Mouse (Mus musculus): Measurements from ENCODE around the gene Wfdc2. TPM values are rescaled to one million over a fixed set of nuclear protein-coding genes. Genes with fewer than 3 reads are reported as not detected.

Gene Wfdc2
- polyA plus RNA-seq, 1 experiment from 2014 or later, result 31.2 TPM

DNA sequence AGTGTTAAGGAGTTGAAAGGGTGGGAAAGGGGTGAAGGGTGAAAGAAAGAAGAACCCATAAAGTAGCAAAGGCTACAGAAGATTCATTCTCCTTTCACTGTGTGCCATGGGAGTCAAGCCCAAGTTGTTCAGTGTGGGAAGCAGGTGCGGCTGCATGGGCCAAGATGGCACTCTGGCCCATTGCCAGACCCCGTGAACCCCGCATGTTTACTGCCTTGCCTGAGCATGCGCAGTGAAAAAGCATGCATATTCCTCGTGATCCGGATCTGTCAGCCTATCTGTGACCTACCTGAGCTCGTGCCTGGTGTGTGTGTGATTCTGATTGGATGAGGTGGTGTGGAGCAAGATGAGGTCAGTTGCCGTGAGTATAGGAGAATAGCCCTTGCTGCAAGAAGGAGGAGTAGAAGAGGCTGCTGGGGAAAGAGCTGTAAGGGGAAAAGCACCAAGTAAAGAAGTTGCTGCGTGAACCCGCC lies 38.9 kb upstream of the Wfdc2 start:
- no peak overlapping the region for H3K4me3 ChIP-seq
- H3K36me3 ChIP-seq, result no peaks in the 10 kb centered on the region
- H3K4me2 ChIP-seq, result no peak overlapping the region
- no peak overlapping the region for H3K9ac ChIP-seq
- no peak overlapping the region for H3K27ac ChIP-seq
- H3K27me3 ChIP-seq, result no peaks in the 10 kb centered on the region
- H3K9me3 ChIP-seq, result no peaks in the 10 kb centered on the region
- H3K4me1 ChIP-seq, result peaks cover 22% of the 10 kb centered on the region
- no peak for ATAC-seq (ENCODE audit: insufficient number of reproducible peaks, low FRiP score, low TSS enrichment, low read depth)
- 76% methylated on average over 10 of the region's 10 CpGs for WGBS

DNA sequence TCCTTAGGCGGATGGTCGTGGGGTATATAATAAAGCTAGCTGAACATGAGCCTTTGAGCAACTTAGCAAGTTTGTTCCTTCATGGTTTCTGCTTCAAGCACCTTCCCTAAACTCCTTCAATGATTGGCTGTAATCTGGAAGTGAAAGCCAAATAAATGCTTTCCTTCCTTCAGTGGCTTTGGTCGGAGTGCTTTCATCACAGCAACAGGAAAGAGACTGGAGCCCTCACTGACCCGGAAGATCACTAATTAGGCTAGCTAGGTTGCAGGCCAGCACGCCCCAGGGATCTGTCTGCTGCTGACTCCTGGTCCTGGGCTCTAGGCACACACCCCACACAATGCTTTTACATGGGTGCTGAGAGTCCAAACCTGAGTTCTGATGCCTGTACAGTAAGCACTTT lies 33.7 kb upstream of the Wfdc2 start:
- H3K36me3 ChIP-seq, result no peaks in the 10 kb centered on the region
- no peak overlapping the region for H3K27ac ChIP-seq
- H3K4me1 ChIP-seq, result no peaks in the 10 kb centered on the region; the same call in 1 of the 2 replicates
- no peak for ATAC-seq (ENCODE audit: insufficient number of reproducible peaks, low FRiP score, low TSS enrichment, low read depth)
- no peak overlapping the region for H3K4me2 ChIP-seq
- no peak overlapping the region for H3K4me3 ChIP-seq
- H3K9me3 ChIP-seq, result no peaks in the 10 kb centered on the region
- no peaks in the 10 kb centered on the region for H3K27me3 ChIP-seq
- WGBS, result 60% methylated on average over 5 of the region's 5 CpGs
- H3K9ac ChIP-seq, result no peak overlapping the region

DNA sequence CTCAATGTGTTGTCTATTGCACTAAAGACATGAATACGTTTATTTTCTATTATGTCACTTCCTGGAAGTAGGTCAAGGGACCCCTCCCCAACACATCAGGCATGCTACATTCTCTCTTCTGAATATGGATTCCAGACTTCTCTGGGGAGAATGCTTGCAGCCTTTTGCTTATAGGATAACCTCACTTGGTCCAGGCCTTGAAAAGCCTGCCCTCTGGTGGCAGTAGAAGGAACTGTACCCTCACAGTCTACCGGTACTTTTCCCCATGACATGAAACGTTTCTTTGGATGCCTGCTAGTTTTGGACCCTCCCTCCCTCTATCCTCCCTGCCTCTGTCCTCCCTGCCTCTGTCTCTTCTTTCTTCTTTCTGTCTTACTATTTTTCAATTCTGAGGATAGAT lies 31.0 kb upstream of the Wfdc2 start:
- no peak overlapping the region for H3K9ac ChIP-seq
- H3K9me3 ChIP-seq, result no peaks in the 10 kb centered on the region
- no peaks in the 10 kb centered on the region for H3K36me3 ChIP-seq
- 0 out of 2 replicates have a peak, but pooled peaks have one; percentile 30 for ATAC-seq (ENCODE audit: insufficient number of reproducible peaks, low FRiP score, low TSS enrichment, low read depth)
- no peak overlapping the region for H3K4me3 ChIP-seq
- no peaks in the 10 kb centered on the region; the same call in 1 of the 2 replicates for H3K4me1 ChIP-seq
- WGBS, result 4% methylated on average over 3 of the region's 3 CpGs
- no peak overlapping the region for H3K4me2 ChIP-seq
- H3K27me3 ChIP-seq, result no peaks in the 10 kb centered on the region
- H3K27ac ChIP-seq, result 0 out of 2 replicates have a peak overlapping the region, but pooled peaks have one; percentile 18

DNA sequence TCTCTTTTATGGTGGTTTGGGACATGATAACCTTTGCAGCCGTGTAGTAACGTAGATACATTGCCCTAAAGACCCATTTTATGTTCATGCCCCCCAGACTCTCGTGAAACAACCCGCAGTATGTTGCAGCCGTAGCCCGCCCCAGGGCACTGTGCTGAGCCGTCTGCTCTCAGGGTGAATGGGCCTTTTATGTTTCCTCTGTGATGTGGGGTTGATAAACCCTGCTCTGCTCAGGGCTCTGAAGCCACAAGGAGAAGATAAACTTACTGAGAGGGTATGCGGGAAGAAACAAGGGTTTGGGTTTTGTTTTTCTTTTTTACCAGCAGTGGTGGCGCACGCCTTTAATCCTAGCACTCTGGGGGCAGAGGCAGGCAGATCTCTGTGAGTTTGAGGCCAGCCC lies 27.9 kb upstream of the Wfdc2 start:
- no peak overlapping the region for H3K9ac ChIP-seq
- no peak overlapping the region for H3K4me3 ChIP-seq
- no peak overlapping the region for H3K27ac ChIP-seq
- H3K27me3 ChIP-seq, result no peaks in the 10 kb centered on the region
- WGBS, result 53% methylated on average over 10 of the region's 10 CpGs
- no peak overlapping the region for H3K4me2 ChIP-seq
- ATAC-seq (ENCODE audit: insufficient number of reproducible peaks, low FRiP score, low TSS enrichment, low read depth), result no peak
- no peaks in the 10 kb centered on the region for H3K9me3 ChIP-seq
- H3K4me1 ChIP-seq, result no peaks in the 10 kb centered on the region; the same call in 1 of the 2 replicates
- H3K36me3 ChIP-seq, result no peaks in the 10 kb centered on the region

DNA sequence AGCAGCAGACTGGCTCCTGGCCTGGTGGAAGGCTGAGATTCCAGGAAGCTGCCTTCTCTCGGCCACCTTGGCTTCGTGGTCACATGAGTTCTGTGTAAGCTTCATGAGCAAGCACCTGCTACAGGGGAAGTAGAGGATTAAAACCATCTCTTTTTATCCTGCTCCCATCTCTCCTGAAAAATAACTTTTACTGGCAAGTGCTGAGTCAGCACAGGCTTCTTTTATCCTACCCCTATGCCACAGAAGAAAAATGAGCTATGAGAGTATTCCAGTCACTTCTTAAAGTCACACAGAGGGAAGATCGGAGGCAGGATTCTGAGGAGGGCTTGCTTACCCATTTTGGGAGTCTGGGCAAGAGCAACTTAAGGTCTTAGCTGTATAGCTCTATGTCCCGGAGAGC lies 25.2 kb upstream of the Wfdc2 start:
- 70% methylated on average over 4 of the region's 4 CpGs for WGBS
- no peaks in the 10 kb centered on the region for H3K36me3 ChIP-seq
- H3K9ac ChIP-seq, result no peak overlapping the region

DNA sequence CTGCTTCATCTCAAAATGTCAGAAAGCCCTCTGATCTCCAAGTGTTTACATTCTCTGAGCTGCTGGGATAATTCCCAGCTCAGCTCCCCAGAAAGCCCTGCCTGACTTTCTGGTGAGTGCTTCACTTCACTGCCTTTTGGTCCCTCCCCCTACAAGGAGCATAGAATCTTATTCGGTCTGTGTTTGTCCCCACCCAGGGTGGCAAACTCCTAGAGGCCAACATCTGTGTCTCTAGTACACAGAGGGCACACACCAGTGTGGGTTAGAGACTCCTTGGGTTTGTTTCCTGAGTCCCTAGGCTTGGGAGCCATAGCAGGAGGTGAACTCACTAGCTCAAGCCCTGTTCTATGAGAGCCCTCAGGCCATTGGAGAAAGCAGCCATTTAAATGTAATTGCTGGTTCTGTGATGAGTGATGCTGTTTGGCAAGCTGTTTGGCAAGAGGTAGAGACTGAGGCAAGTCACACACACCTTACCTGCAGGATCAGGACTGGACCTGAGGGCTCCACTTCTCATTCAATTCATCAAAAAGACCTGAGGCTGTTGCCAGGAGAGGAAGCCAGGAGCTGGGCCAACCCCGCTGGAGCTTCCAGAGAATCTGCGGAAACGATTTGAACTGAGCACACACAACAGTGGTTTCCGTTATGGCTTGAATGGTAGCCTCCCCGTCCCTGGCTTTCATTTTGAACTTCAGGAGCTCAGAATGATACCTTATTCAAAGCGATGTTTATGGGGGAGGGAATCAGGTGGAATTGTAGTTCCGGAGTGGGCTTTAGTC lies 21.4 kb upstream of the Wfdc2 start:
- 0 out of 2 replicates have a peak, but pooled peaks have one; percentile 42 for ATAC-seq (ENCODE audit: insufficient number of reproducible peaks, low FRiP score, low TSS enrichment, low read depth)
- H3K27me3 ChIP-seq, result no peaks in the 10 kb centered on the region
- H3K4me3 ChIP-seq, result no peak overlapping the region
- H3K36me3 ChIP-seq, result no peaks in the 10 kb centered on the region
- no peak overlapping the region for H3K4me2 ChIP-seq
- no peak overlapping the region for H3K27ac ChIP-seq
- H3K9ac ChIP-seq, result no peak overlapping the region
- H3K9me3 ChIP-seq, result no peaks in the 10 kb centered on the region
- WGBS, result 27% methylated on average over 8 of the region's 8 CpGs
- H3K4me1 ChIP-seq, result peaks cover 3% of the 10 kb centered on the region; the same call in 1 of the 2 replicates

More for the DNA sequence above, 25.2 kb upstream of the Wfdc2 start:
- no peak overlapping the region for H3K4me2 ChIP-seq
- no peak overlapping the region for H3K4me3 ChIP-seq
- no peak for ATAC-seq (ENCODE audit: insufficient number of reproducible peaks, low FRiP score, low TSS enrichment, low read depth)
- H3K9me3 ChIP-seq, result no peaks in the 10 kb centered on the region
- H3K27me3 ChIP-seq, result no peaks in the 10 kb centered on the region
- no peak overlapping the region for H3K27ac ChIP-seq
- peaks cover 3% of the 10 kb centered on the region; the same call in 1 of the 2 replicates for H3K4me1 ChIP-seq

DNA sequence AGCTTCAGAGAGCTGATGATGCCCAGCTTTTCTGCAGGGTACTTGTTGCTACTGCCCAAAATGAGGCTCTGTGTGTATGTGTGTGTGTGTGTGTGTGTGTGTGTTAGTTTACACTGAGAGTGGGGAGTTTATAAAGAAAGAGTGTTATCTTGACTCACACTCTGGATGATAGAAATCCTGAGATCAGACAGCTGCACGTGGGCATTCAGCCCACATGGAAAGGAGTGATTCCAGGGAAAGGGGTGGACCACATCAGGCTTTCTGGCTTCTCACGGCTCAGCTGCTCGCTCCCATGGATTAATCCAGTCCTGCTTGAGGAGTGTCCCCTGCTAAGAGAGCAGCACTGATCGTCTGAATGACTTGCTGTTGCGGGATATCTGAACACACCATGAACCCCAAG lies 20.1 kb upstream of the Wfdc2 start:
- Histone ChIP-seq H3K27me3 (no peaks in the 10 kb centered on the region), H3K4me1 (peaks cover 3% of the 10 kb centered on the region; the same call in 1 of the 2 replicates), H3K4me2 (no peak overlapping the region), H3K9ac (no peak overlapping the region), H3K9me3 (no peaks in the 10 kb centered on the region), H3K27ac (no peak overlapping the region), H3K4me3 (no peak overlapping the region), H3K36me3 (no peaks in the 10 kb centered on the region)
- WGBS, result 73% methylated on average over 5 of the region's 5 CpGs
- no peak for ATAC-seq (ENCODE audit: insufficient number of reproducible peaks, low FRiP score, low TSS enrichment, low read depth)

DNA sequence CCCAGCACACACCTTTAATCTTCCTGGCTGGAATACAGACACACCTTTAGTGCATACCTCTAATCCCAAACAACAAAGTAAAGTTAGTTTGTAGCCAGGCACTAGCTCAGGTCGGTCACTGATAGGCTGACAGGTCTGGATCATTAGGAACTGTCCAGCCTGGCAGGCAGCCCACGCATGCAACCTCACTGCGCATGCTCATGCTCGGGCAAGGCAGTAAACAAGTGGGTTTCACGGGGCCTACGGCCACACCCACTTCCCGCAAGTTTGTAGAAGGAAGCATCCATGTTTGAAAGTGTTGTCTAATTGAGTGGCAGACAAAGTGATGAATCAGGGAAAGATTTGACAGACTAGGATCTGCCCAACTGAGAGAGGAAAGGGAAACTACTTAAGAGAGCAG lies 19.6 kb upstream of the Wfdc2 start:
- no peak for ATAC-seq (ENCODE audit: insufficient number of reproducible peaks, low FRiP score, low TSS enrichment, low read depth)
- Histone ChIP-seq H3K4me1 (peaks cover 3% of the 10 kb centered on the region; the same call in 1 of the 2 replicates), H3K9ac (no peak overlapping the region), H3K9me3 (no peaks in the 10 kb centered on the region), H3K4me2 (no peak overlapping the region), H3K36me3 (no peaks in the 10 kb centered on the region), H3K27me3 (no peaks in the 10 kb centered on the region), H3K27ac (no peak overlapping the region), H3K4me3 (no peak overlapping the region)
- WGBS, result 82% methylated on average over 7 of the region's 7 CpGs

DNA sequence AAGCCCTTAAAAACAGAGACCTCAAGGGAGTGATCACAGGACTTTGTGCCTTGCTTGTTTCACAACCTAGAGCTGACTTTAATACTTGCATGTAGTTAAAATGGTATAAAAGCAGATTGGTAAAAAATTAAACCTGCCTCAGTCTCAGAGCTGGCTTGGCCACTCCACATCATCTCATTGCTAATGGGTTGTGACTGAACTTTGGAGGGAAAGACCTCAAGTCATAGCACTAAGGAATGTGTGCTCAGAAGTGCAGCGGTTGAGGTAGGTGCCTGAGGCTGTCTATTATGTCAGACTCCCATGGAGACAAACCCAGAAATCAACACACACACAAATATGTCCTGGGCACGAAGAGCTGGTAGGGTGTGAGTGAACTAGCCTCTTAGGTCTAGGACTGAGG lies 18.5 kb upstream of the Wfdc2 start:
- no peaks in the 10 kb centered on the region for H3K36me3 ChIP-seq
- no peak overlapping the region for H3K4me3 ChIP-seq
- H3K27me3 ChIP-seq, result no peaks in the 10 kb centered on the region
- no peak overlapping the region for H3K27ac ChIP-seq
- peaks cover 3% of the 10 kb centered on the region; the same call in 1 of the 2 replicates for H3K4me1 ChIP-seq
- H3K4me2 ChIP-seq, result no peak overlapping the region
- ATAC-seq (ENCODE audit: insufficient number of reproducible peaks, low FRiP score, low TSS enrichment, low read depth), result no peak
- WGBS, result 50% methylated on average over 2 of the region's 2 CpGs
- no peak overlapping the region for H3K9ac ChIP-seq
- no peaks in the 10 kb centered on the region for H3K9me3 ChIP-seq

DNA sequence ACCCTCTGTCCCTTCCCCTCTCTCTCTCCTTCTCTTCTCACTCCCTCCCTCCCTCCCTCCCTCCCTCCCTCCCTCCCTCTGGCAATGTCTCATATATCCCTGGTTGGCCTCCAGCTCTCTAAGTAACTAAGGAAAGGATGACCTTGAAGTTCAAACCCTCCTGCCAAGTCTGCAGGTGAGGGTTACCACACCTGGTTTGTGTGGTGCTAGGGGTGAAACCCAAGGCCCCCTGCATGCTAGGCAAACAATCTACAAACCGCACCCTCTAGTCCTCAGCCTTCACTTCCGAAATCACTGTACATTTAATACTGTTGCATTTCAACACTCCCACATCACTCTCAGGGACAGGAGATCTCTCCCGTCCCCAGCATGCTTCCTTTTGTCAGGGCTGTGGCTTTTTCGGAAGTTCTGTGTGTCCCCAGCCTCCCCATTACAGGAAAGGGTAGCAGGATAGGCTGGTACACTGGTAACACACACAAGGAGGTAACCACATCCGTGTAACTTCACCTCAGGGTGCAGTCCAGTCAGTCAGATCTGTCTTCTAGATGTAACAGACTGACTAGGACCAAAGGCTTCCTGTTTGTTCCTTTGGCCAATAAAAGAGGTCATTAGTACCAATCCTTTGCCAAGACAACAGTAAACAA lies 17.6 kb upstream of the Wfdc2 start:
- Histone ChIP-seq H3K4me2 (no peak overlapping the region), H3K9ac (no peak overlapping the region), H3K9me3 (no peaks in the 10 kb centered on the region), H3K27me3 (no peaks in the 10 kb centered on the region), H3K4me1 (peaks cover 3% of the 10 kb centered on the region; the same call in 1 of the 2 replicates), H3K4me3 (no peak overlapping the region), H3K36me3 (no peaks in the 10 kb centered on the region), H3K27ac (no peak overlapping the region)
- no peak for ATAC-seq (ENCODE audit: insufficient number of reproducible peaks, low FRiP score, low TSS enrichment, low read depth)
- 42% methylated on average over 5 of the region's 5 CpGs for WGBS

DNA sequence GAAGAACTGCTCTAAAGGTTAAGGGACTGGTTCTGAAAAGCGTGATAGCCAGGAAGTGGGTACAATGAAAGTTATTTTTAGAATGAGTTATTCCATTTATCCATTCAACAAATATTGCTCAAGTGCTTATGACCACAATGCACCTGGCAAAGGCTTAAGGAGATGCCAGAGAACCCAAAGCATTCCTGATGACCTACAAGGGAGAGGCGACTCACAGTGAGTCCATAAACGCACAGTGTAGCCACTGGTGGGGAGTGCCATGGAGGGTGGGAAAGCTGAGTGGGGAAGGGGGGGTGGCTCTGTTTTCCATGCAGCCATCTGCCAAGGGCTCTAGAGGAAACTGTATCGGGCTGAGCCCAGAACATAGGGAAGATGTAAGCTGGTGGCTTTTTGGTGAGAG lies 12.9 kb upstream of the Wfdc2 start:
- Histone ChIP-seq H3K27ac (no peak overlapping the region), H3K4me1 (peaks cover 5% of the 10 kb centered on the region; the same call in 1 of the 2 replicates), H3K9me3 (no peaks in the 10 kb centered on the region), H3K4me3 (no peak overlapping the region), H3K27me3 (peaks cover 10% of the 10 kb centered on the region; the same call in 1 of the 2 replicates), H3K9ac (no peak overlapping the region), H3K4me2 (no peak overlapping the region), H3K36me3 (no peaks in the 10 kb centered on the region)
- no peak for ATAC-seq (ENCODE audit: insufficient number of reproducible peaks, low FRiP score, low TSS enrichment, low read depth)
- WGBS, result 37% methylated on average over 4 of the region's 4 CpGs

Data from limb, embryonic 15.5 days (tissue).